Mouse (Mus musculus) forebrain, embryonic 11.5 days (tissue): ENCODE results near the gene Ugt1a1. TPM values are rescaled to one million over a fixed set of nuclear protein-coding genes. Genes with fewer than 3 reads are reported as not detected.

ENCODE experiments used
- ATAC-seq: fragments of 200-750 bp; cut with Nextera tagmentation; replicated peaks from 2 replicates; pipeline ENCODE4 v1.8.0; 2017; ENCODE audit warnings: moderate TSS enrichment; ENCODE audit not compliant: low FRiP score
- DNase-seq: peaks from one replicate; pipeline ENCODE4 v3.0.0-alpha.2; 2017; ENCODE audit warnings: low spot score
- H3K27ac ChIP-seq: fragments of 300-500 bp; sonication (generic); 2 replicates; pipeline ENCODE4 v1.5.1; 2014; ENCODE audit warnings: low read depth, low read length
- H3K27me3 ChIP-seq: fragments of 300-500 bp; sonication (generic); 2 replicates; pipeline ENCODE4 v1.6.1; 2014; ENCODE audit warnings: mild to moderate bottlenecking, low read length, mixed read lengths; ENCODE audit not compliant: control insufficient read depth, insufficient read depth
- H3K36me3 ChIP-seq: fragments of 300-500 bp; sonication (generic); 2 replicates; pipeline ENCODE4 v1.6.1; 2014; ENCODE audit warnings: mild to moderate bottlenecking, low read length, moderate library complexity, mixed read lengths; ENCODE audit not compliant: control insufficient read depth, insufficient read depth
- H3K4me1 ChIP-seq: fragments of 300-500 bp; sonication (generic); replicated peaks from 2 replicates; pipeline ENCODE4 v1.6.1; 2014; ENCODE audit warnings: low read length, mixed read lengths; ENCODE audit not compliant: control insufficient read depth, insufficient read depth
- H3K4me2 ChIP-seq: fragments of 300-500 bp; sonication (generic); 2 replicates; pipeline ENCODE4 v1.6.1; 2014; ENCODE audit warnings: low read depth, mild to moderate bottlenecking, low read length, moderate library complexity, mixed read lengths; ENCODE audit not compliant: severe bottlenecking
- H3K4me3 ChIP-seq: fragments of 300-500 bp; sonication (generic); 2 replicates; pipeline ENCODE4 v1.5.1; 2014; ENCODE audit warnings: low read depth, low read length
- H3K9ac ChIP-seq: fragments of 300-500 bp; sonication (generic); 2 replicates; pipeline ENCODE4 v1.6.1; 2014; ENCODE audit warnings: low read length
- H3K9me3 ChIP-seq: fragments of 300-500 bp; sonication (generic); 2 replicates; pipeline ENCODE4 v1.6.1; 2016; ENCODE audit warnings: low read length, mixed read lengths; ENCODE audit not compliant: control insufficient read depth
- WGBS: fragments of 180-500 bp; shearing (Covaris S2); extraction: QIAGEN DNeasy Blood & Tissue Kit; methylation state at CpG from one replicate; pipeline ENCODE4 v1.1.7; 2014; 5-methylcytosine and 5-hydroxymethylcytosine counted together
- polyA plus RNA-seq: library from polyadenylated mRNA; unstranded; fragments of >200 nt; fragmentation: Nextera tagmentation; extraction: Ambion mirVana; gene quantifications from 2 replicates; pipeline ENCODE4 v1.2.1, GENCODE M21; 2014

Gene Ugt1a1
- polyA plus RNA-seq, 1 experiment from 2014 or later = not detected

DNA sequence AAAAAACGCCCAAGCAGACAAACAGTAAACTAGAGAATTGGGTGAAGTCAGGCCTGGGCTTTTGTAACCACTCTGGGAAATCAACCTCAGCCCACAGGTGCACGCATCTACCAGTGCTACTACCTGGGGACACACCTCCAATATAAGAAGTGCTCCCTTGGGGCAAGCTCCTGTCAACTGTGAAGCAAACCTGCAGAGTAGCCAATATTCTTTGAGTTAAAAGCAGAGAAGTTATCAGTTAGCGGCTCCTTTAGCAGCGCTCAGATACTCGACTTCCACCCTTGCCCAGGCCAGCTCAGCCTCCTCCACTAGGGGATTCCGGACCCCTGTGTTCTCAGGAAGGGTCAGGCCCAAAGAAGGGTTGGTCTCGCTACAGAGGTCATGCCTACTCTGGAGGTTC, 49.9 kb downstream of the Ugt1a1 start:
- Histone ChIP-seq H3K27me3 (no peaks in the 10 kb centered on the region), H3K27ac (no peak overlapping the region), H3K4me2 (no peak overlapping the region), H3K36me3 (peaks cover 64% of the 10 kb centered on the region), H3K9ac (no peak overlapping the region), H3K9me3 (peaks cover 30% of the 10 kb centered on the region), H3K4me3 (no peak overlapping the region), H3K4me1 (no peaks in the 10 kb centered on the region)
- WGBS = 86% methylated on average over 7 of the region's 7 CpGs
- ATAC-seq (no peak), DNase-seq (no peak)

DNA sequence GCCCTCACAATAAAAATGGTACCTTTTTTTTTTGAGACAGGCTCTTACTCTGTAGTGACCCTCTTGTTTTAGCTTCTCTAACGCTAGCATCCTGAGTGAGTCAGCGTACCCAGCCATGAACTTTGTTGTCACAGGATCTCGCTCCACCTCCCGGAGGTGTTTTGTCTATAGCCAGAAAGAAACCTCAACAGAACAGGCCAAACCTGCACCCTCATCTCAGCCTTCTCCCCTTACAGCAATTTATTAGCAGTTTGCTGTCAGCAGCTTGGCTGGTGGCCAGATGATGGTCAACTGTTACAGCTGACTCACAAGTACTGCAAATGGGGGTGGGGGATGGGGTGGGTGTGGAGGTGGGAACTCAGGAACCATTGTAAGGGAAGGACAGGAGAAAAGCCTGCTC, 50.5 kb downstream of the Ugt1a1 start:
- ATAC-seq = no peak
- H3K9ac ChIP-seq = no peak overlapping the region
- no peaks in the 10 kb centered on the region for H3K27me3 ChIP-seq
- DNase-seq = no peak
- WGBS = 89% methylated on average over 4 of the region's 4 CpGs
- no peak overlapping the region for H3K4me3 ChIP-seq
- H3K4me2 ChIP-seq = no peak overlapping the region
- peaks cover 25% of the 10 kb centered on the region for H3K9me3 ChIP-seq
- no peaks in the 10 kb centered on the region for H3K4me1 ChIP-seq
- H3K27ac ChIP-seq = no peak overlapping the region
- peaks cover 69% of the 10 kb centered on the region for H3K36me3 ChIP-seq

DNA sequence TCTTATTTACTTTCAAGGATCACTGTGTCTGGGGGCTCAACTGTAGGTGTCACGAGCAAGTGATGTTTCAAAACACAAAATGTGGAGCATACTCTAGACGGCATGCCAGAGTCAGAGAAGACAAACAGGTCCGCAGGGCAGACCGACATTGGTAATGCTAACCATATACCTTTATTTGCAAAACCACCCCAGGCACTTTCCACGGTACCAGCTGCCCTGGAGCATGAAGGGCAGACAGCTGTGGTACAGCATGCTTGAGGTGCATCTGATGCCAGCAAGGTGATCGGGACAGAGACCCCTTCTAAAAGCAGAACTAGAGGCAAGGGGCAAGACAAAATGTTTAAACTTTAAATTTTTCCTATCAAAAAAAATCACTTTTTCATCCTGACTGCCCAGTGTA, 51.2 kb downstream of the Ugt1a1 start:
- H3K27me3 ChIP-seq = no peaks in the 10 kb centered on the region
- H3K4me2 ChIP-seq = no peak overlapping the region
- no peaks in the 10 kb centered on the region for H3K4me1 ChIP-seq
- H3K9ac ChIP-seq = no peak overlapping the region
- H3K4me3 ChIP-seq = no peak overlapping the region
- H3K9me3 ChIP-seq = peaks cover 18% of the 10 kb centered on the region
- ATAC-seq (no peak), DNase-seq (no peak)
- no peak overlapping the region for H3K27ac ChIP-seq
- H3K36me3 ChIP-seq = peaks cover 76% of the 10 kb centered on the region
- 79% methylated on average over 6 of the region's 6 CpGs for WGBS

DNA sequence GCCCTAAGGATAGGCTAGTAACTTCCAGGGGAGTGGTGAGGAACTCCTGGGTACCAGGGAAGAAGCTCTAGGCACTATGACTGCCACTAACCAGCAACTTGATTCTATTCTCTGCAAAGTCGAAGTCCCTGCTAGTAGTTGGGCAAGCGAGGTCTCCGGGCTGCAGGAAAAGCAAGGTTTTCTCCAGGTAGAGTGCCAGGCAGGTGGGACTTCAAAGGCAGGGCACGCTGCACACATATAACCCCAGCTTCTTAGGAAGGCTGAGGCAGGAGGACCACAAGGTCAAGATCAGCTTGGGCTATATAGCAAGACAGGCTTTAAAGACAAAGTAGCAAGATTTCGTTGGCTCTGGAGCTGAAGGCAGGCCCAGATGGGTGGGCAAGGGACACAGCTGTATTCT, 52.0 kb downstream of the Ugt1a1 start:
- H3K9me3 ChIP-seq = peaks cover 15% of the 10 kb centered on the region

DNA sequence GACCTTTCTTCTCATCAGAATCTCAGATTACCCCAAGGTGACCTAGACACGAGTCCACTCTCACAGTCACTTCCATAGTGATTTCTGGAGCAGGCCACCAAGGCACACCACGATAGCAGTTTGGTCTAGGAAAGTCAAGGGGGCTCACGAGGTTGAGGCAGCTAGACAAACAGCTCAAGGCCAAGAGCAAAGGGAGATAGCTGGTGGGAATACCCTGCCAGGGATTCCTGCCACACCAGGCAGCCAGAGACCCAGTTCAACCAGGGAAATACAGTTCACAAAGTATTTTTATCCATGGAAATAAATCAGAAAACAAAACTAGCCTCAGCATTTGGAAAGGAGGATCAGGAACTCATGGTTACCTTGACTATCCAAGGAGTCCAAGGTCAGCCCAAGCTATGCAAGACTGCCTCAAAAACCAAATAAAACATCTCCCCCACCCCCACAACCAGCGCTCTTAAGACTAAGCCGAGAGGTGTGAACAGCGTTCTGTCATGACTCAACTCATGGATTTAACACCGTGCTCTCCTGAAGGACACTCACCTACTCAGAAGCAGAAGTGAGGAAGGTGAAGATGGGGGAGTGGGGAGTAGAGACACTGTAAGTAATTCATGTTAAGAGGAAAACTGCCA, 52.6 kb downstream of the Ugt1a1 start:
- Histone ChIP-seq H3K4me3 (no peak overlapping the region), H3K9me3 (peaks cover 12% of the 10 kb centered on the region), H3K4me2 (no peak overlapping the region), H3K27ac (no peak overlapping the region), H3K9ac (no peak overlapping the region), H3K36me3 (peaks cover 90% of the 10 kb centered on the region), H3K4me1 (no peaks in the 10 kb centered on the region), H3K27me3 (no peaks in the 10 kb centered on the region)
- ATAC-seq = no peak
- 89% methylated on average over 7 of the region's 7 CpGs for WGBS
- no peak for DNase-seq

More for the DNA sequence above, 52.0 kb downstream of the Ugt1a1 start:
- Histone ChIP-seq H3K4me3 (no peak overlapping the region), H3K27ac (no peak overlapping the region), H3K4me1 (no peaks in the 10 kb centered on the region), H3K36me3 (peaks cover 84% of the 10 kb centered on the region), H3K27me3 (no peaks in the 10 kb centered on the region), H3K9ac (no peak overlapping the region), H3K4me2 (no peak overlapping the region)
- ATAC-seq (no peak), DNase-seq (no peak)
- 90% methylated on average over 5 of the region's 5 CpGs for whole genome bisulfite sequencing

DNA sequence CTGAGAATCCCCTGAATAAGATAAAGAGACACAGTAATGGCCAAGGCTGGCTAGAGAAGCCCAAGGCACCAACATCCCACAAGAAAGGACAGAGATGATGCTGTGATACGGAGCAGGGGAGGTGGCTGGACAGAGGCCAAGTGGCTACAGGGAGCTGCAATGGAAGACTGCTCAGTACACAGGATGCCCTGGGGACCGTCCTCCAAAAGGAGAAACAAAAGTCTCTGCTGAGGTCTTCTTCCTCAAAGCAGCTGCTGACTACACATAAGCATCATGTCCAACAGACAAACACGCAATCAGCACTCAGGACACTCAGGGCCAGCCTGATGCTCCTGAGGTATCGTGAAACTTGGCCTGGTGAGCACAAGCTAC, 53.1 kb downstream of the Ugt1a1 start:
- H3K36me3 ChIP-seq = peaks cover 92% of the 10 kb centered on the region
- H3K4me3 ChIP-seq = no peak overlapping the region
- H3K9me3 ChIP-seq = peaks cover 12% of the 10 kb centered on the region
- DNase-seq (no peak), ATAC-seq (no peak)
- no peak overlapping the region for H3K9ac ChIP-seq
- H3K27me3 ChIP-seq = no peaks in the 10 kb centered on the region
- no peak overlapping the region for H3K27ac ChIP-seq
- 79% methylated on average over 4 of the region's 4 CpGs for WGBS
- H3K4me1 ChIP-seq = no peaks in the 10 kb centered on the region
- no peak overlapping the region for H3K4me2 ChIP-seq

DNA sequence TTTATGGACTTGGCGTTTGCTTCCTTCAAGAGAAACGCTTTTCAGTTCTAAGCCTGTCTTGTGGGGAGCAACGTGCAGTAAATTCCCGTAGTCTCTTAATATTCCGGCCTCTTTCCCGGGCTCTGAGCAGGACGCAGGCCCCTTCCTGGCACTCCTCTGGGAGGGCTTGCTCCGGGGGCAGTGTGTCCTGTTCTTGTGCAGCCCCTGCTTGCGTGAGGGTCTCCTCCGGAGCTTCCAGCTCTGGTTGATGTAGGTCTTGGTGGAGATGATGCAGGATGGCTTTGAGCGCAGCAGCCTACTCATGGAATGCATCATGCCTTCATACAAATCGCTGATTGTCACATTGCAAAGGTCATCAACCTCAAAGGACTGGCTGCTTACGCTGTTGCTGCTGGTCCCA, 54.4 kb downstream of the Ugt1a1 start:
- Histone ChIP-seq H3K4me3 (no peak overlapping the region), H3K4me2 (no peak overlapping the region), H3K27me3 (no peaks in the 10 kb centered on the region), H3K9ac (no peak overlapping the region), H3K27ac (no peak overlapping the region), H3K4me1 (no peaks in the 10 kb centered on the region), H3K36me3 (peaks cover 89% of the 10 kb centered on the region), H3K9me3 (peaks cover 3% of the 10 kb centered on the region; the same call in 1 of the 2 replicates)
- 90% methylated on average over 13 of the region's 13 CpGs for WGBS
- ATAC-seq (no peak), DNase-seq (no peak)

DNA sequence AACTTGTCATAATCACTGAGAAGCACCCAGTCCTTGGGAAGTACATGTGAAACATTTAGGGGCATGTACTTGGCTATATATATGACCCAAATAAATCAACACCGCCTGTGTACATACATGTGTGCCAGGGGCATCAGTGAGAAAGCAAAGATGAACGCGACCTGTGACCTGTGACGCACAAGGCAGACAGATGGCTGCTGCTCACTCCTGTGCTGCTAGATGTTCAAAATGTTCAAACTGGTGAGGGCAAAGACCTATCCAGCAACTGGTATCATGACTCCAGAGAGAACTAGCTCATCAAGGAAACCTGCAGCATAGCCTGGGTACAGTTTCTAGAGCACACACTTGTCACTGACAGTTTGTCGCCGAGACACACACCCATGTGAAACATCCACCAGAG, 55.7 kb downstream of the Ugt1a1 start:
- Histone ChIP-seq H3K36me3 (peaks cover 86% of the 10 kb centered on the region), H3K9me3 (peaks cover 3% of the 10 kb centered on the region; the same call in 1 of the 2 replicates), H3K4me3 (no peak overlapping the region), H3K4me1 (no peaks in the 10 kb centered on the region), H3K4me2 (no peak overlapping the region), H3K9ac (no peak overlapping the region), H3K27me3 (no peaks in the 10 kb centered on the region), H3K27ac (no peak overlapping the region)
- ATAC-seq = 0 out of 2 replicates have a peak, but pooled peaks have one; percentile 1
- DNase-seq = no peak
- WGBS = 94% methylated on average over 6 of the region's 6 CpGs

DNA sequence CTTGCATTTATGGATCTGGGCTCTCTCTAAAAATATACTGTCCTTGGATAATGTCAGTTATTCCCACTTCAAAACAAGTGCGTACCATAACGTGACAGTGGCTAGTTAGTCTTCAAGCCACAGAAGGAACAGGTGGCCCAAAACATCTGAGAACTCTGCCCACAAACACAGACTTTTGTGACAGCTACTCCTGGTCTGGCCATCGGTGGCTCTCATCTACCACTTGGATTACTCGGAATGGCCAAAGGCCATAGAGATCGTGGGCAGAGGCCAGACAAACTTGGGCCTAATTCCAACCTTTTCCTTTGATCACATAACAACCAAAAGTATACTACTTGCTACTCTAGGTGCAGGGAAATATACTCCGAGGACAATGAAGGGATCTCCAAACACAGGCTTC, 56.3 kb downstream of the Ugt1a1 start:
- DNase-seq (no peak), ATAC-seq (no peak)
- Histone ChIP-seq H3K27me3 (no peaks in the 10 kb centered on the region), H3K4me2 (no peak overlapping the region), H3K36me3 (peaks cover 84% of the 10 kb centered on the region), H3K9ac (no peak overlapping the region), H3K9me3 (peaks cover 3% of the 10 kb centered on the region; the same call in 1 of the 2 replicates), H3K27ac (no peak overlapping the region), H3K4me3 (no peak overlapping the region), H3K4me1 (no peaks in the 10 kb centered on the region)
- WGBS = 84% methylated on average over 6 of the region's 6 CpGs
